Mouse (Mus musculus): ENCODE measurements around the gene Sec31a. TPM values are rescaled to one million over a fixed set of nuclear protein-coding genes. Genes with fewer than 3 reads are reported as not detected.
"Not testable (repeated sequence)": the region's sequence is repeated elsewhere in the genome, so short reads cannot be mapped to it uniquely, and the experiment has no call there.

The Sec31a gene
- polyA plus RNA-seq, 1 experiment from 2014 or later: 183 TPM

DNA sequence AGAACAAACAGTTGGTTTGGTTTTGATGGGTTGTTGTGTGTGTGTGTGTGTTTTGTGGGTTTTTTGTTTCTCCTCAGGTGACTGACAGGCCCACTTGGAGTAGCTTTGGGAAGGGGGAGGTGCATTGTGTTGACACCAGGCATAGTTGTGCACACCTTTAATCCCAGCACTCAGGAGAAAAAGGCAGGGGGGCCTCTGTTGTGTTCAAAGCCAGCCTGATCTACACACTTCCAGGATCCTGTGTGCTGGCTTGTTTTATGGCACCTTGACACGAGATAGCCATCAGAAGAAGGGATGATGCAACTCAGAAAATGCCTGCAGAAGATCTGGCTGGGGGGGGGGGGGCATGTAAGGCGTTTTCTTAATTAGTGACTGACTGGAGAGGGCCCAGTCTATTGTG is 14.9 kb upstream of the Sec31a start:
- no peak overlapping the region for H3K9ac ChIP-seq (replicated peaks; ENCODE audit: low read depth, low read length)
- no peaks in the 10 kb centered on the region for H3K27me3 ChIP-seq (ENCODE audit: control insufficient read depth, insufficient read depth, low read length)
- H3K4me1 ChIP-seq (ENCODE audit: control insufficient read depth, insufficient read depth, low read length): peaks cover 18% of the 10 kb centered on the region; the same call in 1 of the 2 replicates
- WGBS: 47% methylated on average over 2 of the region's 2 CpGs
- H3K36me3 ChIP-seq (ENCODE audit: control insufficient read depth, insufficient read depth, low read length): peaks cover 12% of the 10 kb centered on the region; the same call in 1 of the 2 replicates
- H3K4me3 ChIP-seq (ENCODE audit: low read depth, low read length): no peak overlapping the region
- no peak overlapping the region; the same call in 1 of the 2 replicates for H3K4me2 ChIP-seq (replicated peaks; ENCODE audit: low read depth, low read length)
- no peaks in the 10 kb centered on the region for H3K9me3 ChIP-seq (ENCODE audit: control insufficient read depth, low read depth, low read length)
- no peak for ATAC-seq (ENCODE audit: insufficient number of reproducible peaks, insufficient read depth, low FRiP score, low read depth)
- no peak overlapping the region for H3K27ac ChIP-seq (ENCODE audit: low read length)

DNA sequence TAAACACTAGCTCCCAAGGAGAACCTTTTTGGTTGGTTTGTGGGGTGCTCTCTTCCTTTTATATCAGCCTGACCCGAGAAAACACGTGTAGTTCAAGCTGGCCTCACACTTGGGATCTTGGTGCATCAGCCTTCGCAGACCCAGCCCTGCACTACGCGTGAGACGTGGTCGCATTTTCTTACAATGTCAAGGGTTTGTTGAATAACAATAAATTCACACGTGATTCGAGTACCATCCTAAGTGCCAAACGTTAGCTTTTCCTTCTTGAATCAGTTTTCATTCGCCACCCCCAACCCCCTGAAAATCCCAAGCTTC is 14.0 kb upstream of the Sec31a start:
- H3K4me2 ChIP-seq (replicated peaks; ENCODE audit: low read depth, low read length): peak overlapping the region; percentile 51
- no peaks in the 10 kb centered on the region for H3K27me3 ChIP-seq (ENCODE audit: control insufficient read depth, insufficient read depth, low read length)
- peak overlapping the region; percentile 53 for H3K9ac ChIP-seq (replicated peaks; ENCODE audit: low read depth, low read length)
- no peaks in the 10 kb centered on the region for H3K9me3 ChIP-seq (ENCODE audit: control insufficient read depth, low read depth, low read length)
- 2% methylated on average over 11 of the region's 11 CpGs for WGBS
- H3K4me1 ChIP-seq (ENCODE audit: control insufficient read depth, insufficient read depth, low read length): peaks cover 18% of the 10 kb centered on the region; the same call in 1 of the 2 replicates
- H3K27ac ChIP-seq (ENCODE audit: low read length): peak overlapping the region; percentile 78; the same call in 1 of the 2 replicates
- peaks cover 16% of the 10 kb centered on the region; the same call in 1 of the 2 replicates for H3K36me3 ChIP-seq (ENCODE audit: control insufficient read depth, insufficient read depth, low read length)
- no peak for ATAC-seq (ENCODE audit: insufficient number of reproducible peaks, insufficient read depth, low FRiP score, low read depth)
- peak overlapping the region; percentile 53 for H3K4me3 ChIP-seq (ENCODE audit: low read depth, low read length)

DNA sequence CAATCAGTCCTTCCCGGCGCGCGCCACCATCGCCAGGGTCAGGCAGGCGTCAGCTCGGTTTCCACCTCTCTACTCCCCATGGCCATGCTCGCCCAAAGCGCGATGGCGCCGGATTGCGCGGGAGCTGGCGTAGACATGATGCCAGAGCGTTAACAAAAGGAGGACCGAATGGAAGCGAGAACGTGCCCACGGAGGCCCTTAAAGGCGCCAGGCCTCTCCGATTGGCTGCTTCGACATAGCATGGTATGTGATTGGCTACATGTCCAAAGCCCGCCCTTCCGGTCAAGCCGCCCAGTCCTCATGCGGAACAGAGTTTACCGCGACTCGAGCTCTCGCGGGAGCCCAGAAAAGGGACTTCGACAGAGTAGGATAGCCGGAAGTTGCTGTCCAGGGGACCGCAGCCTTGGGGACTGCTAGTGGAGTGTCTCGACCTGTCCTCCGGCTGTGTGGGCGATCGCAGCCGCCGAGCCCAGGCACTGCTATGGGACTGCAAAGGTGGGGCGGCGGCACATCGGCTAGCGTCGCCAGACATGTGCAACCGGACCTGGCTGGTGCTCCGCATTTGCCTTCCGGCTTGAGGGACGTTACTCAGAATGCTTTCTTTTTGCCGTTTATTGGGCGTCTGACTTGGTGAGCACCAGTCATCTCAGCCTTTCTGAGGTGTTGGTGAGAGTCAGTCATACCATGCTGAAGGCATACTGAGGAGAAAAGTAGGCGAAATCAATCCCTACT is 13.5 kb upstream of the Sec31a start:
- H3K27ac ChIP-seq (ENCODE audit: low read length): peak overlapping the region; percentile 84
- H3K9me3 ChIP-seq (ENCODE audit: control insufficient read depth, low read depth, low read length): no peaks in the 10 kb centered on the region
- peak overlapping the region; percentile 63 for H3K9ac ChIP-seq (replicated peaks; ENCODE audit: low read depth, low read length)
- peak; percentile 99 for ATAC-seq (ENCODE audit: insufficient number of reproducible peaks, insufficient read depth, low FRiP score, low read depth)
- H3K36me3 ChIP-seq (ENCODE audit: control insufficient read depth, insufficient read depth, low read length): peaks cover 21% of the 10 kb centered on the region
- H3K4me3 ChIP-seq (ENCODE audit: low read depth, low read length): peak overlapping the region; percentile 53
- WGBS: under 1% methylated on average over 53 of the region's 53 CpGs
- no peaks in the 10 kb centered on the region for H3K27me3 ChIP-seq (ENCODE audit: control insufficient read depth, insufficient read depth, low read length)
- peaks cover 20% of the 10 kb centered on the region; the same call in 1 of the 2 replicates for H3K4me1 ChIP-seq (ENCODE audit: control insufficient read depth, insufficient read depth, low read length)
- H3K4me2 ChIP-seq (replicated peaks; ENCODE audit: low read depth, low read length): peak overlapping the region; percentile 97

DNA sequence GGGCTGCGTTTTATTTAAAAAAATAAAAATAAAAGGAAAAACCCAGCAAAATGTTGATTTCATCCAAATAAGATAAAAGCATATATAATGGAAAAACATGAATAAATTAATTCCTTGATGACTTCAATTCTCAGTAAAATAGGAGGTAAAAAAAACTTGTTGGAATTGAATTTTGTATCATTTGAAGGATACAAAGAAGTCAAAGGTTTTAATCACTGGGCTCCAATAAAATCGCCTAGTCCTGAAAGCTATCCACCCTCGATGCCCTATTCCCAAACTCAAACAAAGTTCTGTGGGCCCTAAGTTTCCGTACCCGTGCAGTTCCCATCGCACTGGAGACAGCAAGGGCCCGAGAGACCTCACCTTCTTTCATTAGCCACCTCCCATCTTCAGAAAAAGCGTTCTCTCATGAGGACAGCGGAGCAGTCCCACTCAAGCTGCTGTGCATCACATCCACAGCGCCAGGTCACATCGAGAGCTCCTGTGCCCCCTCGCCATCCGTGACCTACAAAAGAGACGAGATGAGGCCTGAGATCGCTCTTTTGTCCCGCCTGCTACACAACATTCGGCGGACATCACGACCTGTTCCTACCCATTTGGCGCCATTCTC is 12.8 kb upstream of the Sec31a start:
- Histone ChIP-seq H3K9ac (replicated peaks; ENCODE audit: low read depth, low read length) (peak overlapping the region; percentile 63), H3K9me3 (ENCODE audit: control insufficient read depth, low read depth, low read length) (no peaks in the 10 kb centered on the region), H3K36me3 (ENCODE audit: control insufficient read depth, insufficient read depth, low read length) (peaks cover 28% of the 10 kb centered on the region), H3K27ac (ENCODE audit: low read length) (peak overlapping the region; percentile 84), H3K27me3 (ENCODE audit: control insufficient read depth, insufficient read depth, low read length) (no peaks in the 10 kb centered on the region), H3K4me2 (replicated peaks; ENCODE audit: low read depth, low read length) (peak overlapping the region; percentile 97), H3K4me1 (ENCODE audit: control insufficient read depth, insufficient read depth, low read length) (peaks cover 26% of the 10 kb centered on the region; the same call in 1 of the 2 replicates), H3K4me3 (ENCODE audit: low read depth, low read length) (peak overlapping the region; percentile 53)
- peak; percentile 23; the same call in 1 of the 2 replicates for ATAC-seq (ENCODE audit: insufficient number of reproducible peaks, insufficient read depth, low FRiP score, low read depth)
- 0% methylated on average over 20 of the region's 20 CpGs for WGBS

DNA sequence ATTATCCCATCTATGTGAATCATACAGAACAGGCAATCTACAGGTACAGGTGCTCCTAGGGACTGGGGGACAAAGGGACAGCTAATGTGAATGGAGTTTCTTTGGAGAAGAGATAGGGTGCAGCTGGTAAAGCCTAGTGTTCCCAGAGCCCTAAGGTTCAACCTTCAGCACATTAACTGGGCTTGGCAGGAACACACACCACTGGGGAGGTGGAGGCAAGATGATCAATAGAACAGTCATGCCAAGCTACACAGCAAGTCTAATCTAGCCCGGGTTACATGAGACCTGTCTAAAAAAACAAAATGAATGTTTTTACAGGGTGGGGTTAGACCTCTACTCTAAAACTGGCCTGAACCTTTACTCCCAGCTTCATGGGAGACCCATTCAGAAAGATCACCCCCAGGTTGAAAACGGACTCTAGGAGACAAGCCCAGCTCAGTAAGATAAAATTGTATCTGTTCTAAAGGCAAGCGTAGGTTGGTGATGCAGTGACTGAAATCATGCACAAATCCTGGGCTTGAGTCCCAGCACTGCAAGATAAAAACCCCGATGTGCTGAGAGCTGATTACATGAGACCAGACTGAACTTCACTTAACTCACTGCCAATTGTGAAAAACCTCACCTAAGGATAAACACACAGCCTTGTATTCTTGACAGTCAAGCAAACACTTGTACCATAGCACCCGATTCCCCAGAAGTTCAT is 12.1 kb upstream of the Sec31a start:
- Histone ChIP-seq H3K4me2 (replicated peaks; ENCODE audit: low read depth, low read length) (peak overlapping the region; percentile 97), H3K27me3 (ENCODE audit: control insufficient read depth, insufficient read depth, low read length) (no peaks in the 10 kb centered on the region), H3K4me3 (ENCODE audit: low read depth, low read length) (peak overlapping the region; percentile 53), H3K27ac (ENCODE audit: low read length) (no peak overlapping the region; the same call in 1 of the 2 replicates), H3K36me3 (ENCODE audit: control insufficient read depth, insufficient read depth, low read length) (peaks cover 34% of the 10 kb centered on the region), H3K9me3 (ENCODE audit: control insufficient read depth, low read depth, low read length) (no peaks in the 10 kb centered on the region), H3K4me1 (ENCODE audit: control insufficient read depth, insufficient read depth, low read length) (peaks cover 31% of the 10 kb centered on the region; the same call in 1 of the 2 replicates), H3K9ac (replicated peaks; ENCODE audit: low read depth, low read length) (peak overlapping the region; percentile 63)
- no peak for ATAC-seq (ENCODE audit: insufficient number of reproducible peaks, insufficient read depth, low FRiP score, low read depth)
- WGBS: 4% methylated on average over 5 of the region's 5 CpGs

DNA sequence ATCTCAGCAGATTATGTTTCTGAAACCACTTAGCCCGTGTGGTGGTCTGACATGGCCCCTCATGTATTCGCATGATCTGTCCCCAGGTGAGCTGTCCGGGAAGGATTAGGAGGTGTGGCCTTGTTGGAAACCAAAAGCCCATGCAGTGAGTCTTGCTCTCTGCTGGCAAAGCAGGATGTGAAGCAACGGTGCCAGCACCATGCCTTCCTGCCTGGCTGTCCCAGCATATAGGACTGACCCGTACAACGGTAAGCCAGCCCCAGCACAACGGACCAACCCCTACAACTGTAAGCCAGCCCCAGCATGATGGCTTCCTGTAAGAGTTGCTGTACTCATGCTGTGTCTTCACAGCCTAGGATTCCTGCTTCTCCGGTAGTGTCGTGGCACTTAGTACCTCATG is 11.2 kb upstream of the Sec31a start:
- H3K4me1 ChIP-seq (ENCODE audit: control insufficient read depth, insufficient read depth, low read length): peaks cover 31% of the 10 kb centered on the region; the same call in 1 of the 2 replicates
- peak overlapping the region; percentile 63; the same call in 1 of the 2 replicates for H3K9ac ChIP-seq (replicated peaks; ENCODE audit: low read depth, low read length)
- peaks cover 44% of the 10 kb centered on the region for H3K36me3 ChIP-seq (ENCODE audit: control insufficient read depth, insufficient read depth, low read length)
- H3K9me3 ChIP-seq (ENCODE audit: control insufficient read depth, low read depth, low read length): no peaks in the 10 kb centered on the region
- H3K4me2 ChIP-seq (replicated peaks; ENCODE audit: low read depth, low read length): peak overlapping the region; percentile 97
- 51% methylated on average over 9 of the region's 9 CpGs for WGBS
- peak overlapping the region; percentile 53 for H3K4me3 ChIP-seq (ENCODE audit: low read depth, low read length)
- ATAC-seq (ENCODE audit: insufficient number of reproducible peaks, insufficient read depth, low FRiP score, low read depth): no peak
- no peak overlapping the region for H3K27ac ChIP-seq (ENCODE audit: low read length)
- H3K27me3 ChIP-seq (ENCODE audit: control insufficient read depth, insufficient read depth, low read length): no peaks in the 10 kb centered on the region

DNA sequence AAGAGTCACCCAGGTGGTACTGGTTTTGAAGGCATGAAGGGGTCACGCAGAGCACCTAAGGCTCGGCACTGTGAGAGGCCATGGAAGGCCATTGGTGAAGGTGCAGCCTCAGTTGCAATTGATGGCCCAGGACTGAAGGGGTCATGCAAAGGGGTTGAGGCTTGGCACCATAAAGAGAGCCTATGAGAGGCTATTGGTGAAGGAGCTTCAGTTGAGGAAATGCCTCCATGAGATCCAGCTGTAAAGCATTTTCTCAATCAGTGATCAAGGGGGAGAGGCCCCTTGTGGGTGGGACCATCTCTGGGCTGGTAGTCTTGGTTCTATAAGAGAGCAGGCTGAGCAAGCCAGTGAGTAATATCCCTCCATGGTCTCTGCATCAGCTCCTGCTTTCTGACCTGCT is 9.8 kb upstream of the Sec31a start:
- not testable (repeated sequence) for ATAC-seq (ENCODE audit: insufficient number of reproducible peaks, insufficient read depth, low FRiP score, low read depth); H3K4me3 ChIP-seq (ENCODE audit: low read depth, low read length); H3K4me2 ChIP-seq (replicated peaks; ENCODE audit: low read depth, low read length); H3K9ac ChIP-seq (replicated peaks; ENCODE audit: low read depth, low read length); H3K27ac ChIP-seq (ENCODE audit: low read length); H3K27me3 ChIP-seq (ENCODE audit: control insufficient read depth, insufficient read depth, low read length); H3K9me3 ChIP-seq (ENCODE audit: control insufficient read depth, low read depth, low read length)
- peaks cover 33% of the 10 kb centered on the region; the same call in 1 of the 2 replicates for H3K4me1 ChIP-seq (ENCODE audit: control insufficient read depth, insufficient read depth, low read length)
- H3K36me3 ChIP-seq (ENCODE audit: control insufficient read depth, insufficient read depth, low read length): peaks cover 58% of the 10 kb centered on the region
- 80% methylated on average over 2 of the region's 2 CpGs for WGBS

DNA sequence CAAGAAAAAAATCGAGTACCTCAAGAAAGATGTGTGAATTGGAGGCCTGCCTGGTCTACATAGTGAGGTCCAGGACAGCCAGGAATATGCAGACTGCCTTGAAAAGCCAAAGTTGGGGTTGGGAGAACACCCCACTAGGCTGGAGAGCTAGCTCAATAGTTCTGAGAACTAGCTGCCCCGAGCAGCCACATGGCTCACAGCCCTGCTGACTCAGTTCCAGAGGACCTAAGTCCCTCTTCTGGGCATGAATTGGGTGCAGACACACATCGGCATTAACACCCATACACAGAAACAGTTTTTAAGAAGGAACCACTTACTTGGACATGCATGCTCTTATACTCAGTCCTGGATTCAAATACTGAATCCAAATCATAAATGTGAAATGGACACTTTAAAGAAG is 8.2 kb upstream of the Sec31a start:
- Histone ChIP-seq H3K27me3 (ENCODE audit: control insufficient read depth, insufficient read depth, low read length) (no peaks in the 10 kb centered on the region), H3K4me2 (replicated peaks; ENCODE audit: low read depth, low read length) (0 out of 2 replicates have a peak overlapping the region, but pooled peaks have one; percentile 2), H3K9ac (replicated peaks; ENCODE audit: low read depth, low read length) (no peak overlapping the region), H3K27ac (ENCODE audit: low read length) (no peak overlapping the region), H3K4me1 (ENCODE audit: control insufficient read depth, insufficient read depth, low read length) (peaks cover 33% of the 10 kb centered on the region; the same call in 1 of the 2 replicates), H3K4me3 (ENCODE audit: low read depth, low read length) (no peak overlapping the region), H3K9me3 (ENCODE audit: control insufficient read depth, low read depth, low read length) (no peaks in the 10 kb centered on the region), H3K36me3 (ENCODE audit: control insufficient read depth, insufficient read depth, low read length) (peaks cover 73% of the 10 kb centered on the region)
- ATAC-seq (ENCODE audit: insufficient number of reproducible peaks, insufficient read depth, low FRiP score, low read depth): no peak
- 78% methylated on average over 3 of the region's 3 CpGs for WGBS

Data from stomach, embryonic 14.5 days (tissue).